Mouse (Mus musculus): Measurements from ENCODE around the gene Ranbp3l. TPM values are rescaled to one million over a fixed set of nuclear protein-coding genes. Genes with fewer than 3 reads are reported as not detected.

Ranbp3l gene
- total and polyA plus RNA-seq, 3 experiments = 0.04 TPM; not detected in 2

DNA sequence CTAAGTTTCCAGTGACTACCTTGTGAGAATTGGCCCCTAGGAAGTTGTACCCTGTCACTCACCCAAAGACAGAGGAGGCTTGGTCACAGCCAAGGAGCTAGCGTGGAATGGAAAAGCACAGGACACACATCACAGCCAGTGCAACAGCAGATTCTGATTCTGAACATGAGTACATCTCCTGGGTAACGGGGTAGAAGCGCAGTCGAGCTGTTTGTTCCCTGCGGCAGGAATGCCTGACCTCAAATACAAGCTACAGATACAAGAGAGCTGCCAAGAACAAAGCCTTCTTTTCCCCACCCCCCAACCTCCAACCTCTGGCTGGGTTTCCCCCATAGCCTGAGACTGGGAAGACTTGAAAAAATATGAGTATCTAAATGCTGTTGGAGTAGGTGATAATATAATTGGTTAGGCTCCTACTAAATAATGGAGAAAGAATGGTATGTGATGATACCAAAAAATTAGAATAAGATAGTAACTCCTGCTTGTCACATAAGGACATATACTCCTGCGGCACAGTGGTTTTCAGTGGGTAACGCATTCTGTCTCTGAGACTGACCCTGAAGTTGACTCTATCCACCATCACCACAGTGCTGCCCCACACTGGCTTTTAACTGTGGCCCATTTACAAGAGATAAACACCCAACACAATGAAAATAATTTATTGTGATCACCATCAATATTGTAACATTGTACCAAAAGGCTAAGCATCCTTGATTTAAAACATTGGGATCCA, 93.6 kb downstream of the Ranbp3l start:
- Histone ChIP-seq H3K4me1 (ENCODE audit: control insufficient read depth, insufficient read depth, low read length) (no peaks in the 10 kb centered on the region), H3K27me3 (ENCODE audit: control insufficient read depth, insufficient read depth, low read length) (no peaks in the 10 kb centered on the region), H3K27ac (no peak overlapping the region), H3K36me3 (ENCODE audit: control insufficient read depth, insufficient read depth, low read length) (no peaks in the 10 kb centered on the region), H3K79me2 (replicated peaks; ENCODE audit: control insufficient read depth, insufficient read depth, low read length) (no peaks in the 10 kb centered on the region), H3K9ac (ENCODE audit: low read depth, low read length) (no peak overlapping the region), H3K4me3 (no peak overlapping the region)
- TF ChIP-seq CTCF (IDR thresholded peaks at IDR 0.05) = no peak
- TF ChIP-seq POLR2A (IDR thresholded peaks at IDR 0.05; ENCODE audit: insufficient read depth, low read depth, low read length) = no peak
- TF ChIP-seq EP300 (IDR thresholded peaks at IDR 0.05; ENCODE audit: insufficient read depth, low read depth, low read length) = no peak
- WGBS = 58% methylated on average over 7 of the region's 7 CpGs
- DNase-seq = no peak
- intact Hi-C loops (cut with DNase I) = no loop called here

DNA sequence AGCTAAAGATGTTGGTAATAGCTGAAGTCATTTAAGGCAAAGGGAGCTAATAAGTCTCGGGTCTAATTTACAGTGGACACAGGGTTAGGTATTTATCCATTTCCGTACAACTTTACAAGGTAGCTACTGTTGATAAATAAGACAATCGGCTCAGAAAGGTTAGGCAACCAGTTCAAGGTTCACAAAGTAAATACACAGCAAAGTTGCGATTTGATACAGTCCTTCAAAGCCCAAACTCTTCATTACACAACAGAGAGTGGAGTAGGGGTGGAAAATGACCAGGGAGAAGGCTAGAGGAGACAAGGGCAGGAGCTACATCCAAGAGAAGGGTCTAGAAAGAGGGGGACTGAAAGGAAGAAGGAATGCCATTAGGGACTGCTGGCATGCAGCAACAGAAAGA, 101.1 kb downstream of the Ranbp3l start:
- WGBS = 84% methylated on average over 4 of the region's 4 CpGs
- no peak for DNase-seq
- intact Hi-C loops (cut with DNase I) = no loop called here
- H3K36me3 ChIP-seq (ENCODE audit: control insufficient read depth, insufficient read depth, low read length) = peaks cover 3% of the 10 kb centered on the region
- H3K27ac ChIP-seq = no peak overlapping the region
- H3K27me3 ChIP-seq (ENCODE audit: control insufficient read depth, insufficient read depth, low read length) = no peaks in the 10 kb centered on the region
- H3K4me1 ChIP-seq (ENCODE audit: control insufficient read depth, insufficient read depth, low read length) = no peaks in the 10 kb centered on the region; the same call in 1 of the 2 replicates
- no peaks in the 10 kb centered on the region for H3K79me2 ChIP-seq (replicated peaks; ENCODE audit: control insufficient read depth, insufficient read depth, low read length)
- TF ChIP-seq CTCF (IDR thresholded peaks at IDR 0.05) (no peak), EP300 (IDR thresholded peaks at IDR 0.05; ENCODE audit: insufficient read depth, low read depth, low read length) (no peak), POLR2A (IDR thresholded peaks at IDR 0.05; ENCODE audit: insufficient read depth, low read depth, low read length) (no peak)
- H3K9ac ChIP-seq (ENCODE audit: low read depth, low read length) = no peak overlapping the region
- H3K4me3 ChIP-seq = no peak overlapping the region

DNA sequence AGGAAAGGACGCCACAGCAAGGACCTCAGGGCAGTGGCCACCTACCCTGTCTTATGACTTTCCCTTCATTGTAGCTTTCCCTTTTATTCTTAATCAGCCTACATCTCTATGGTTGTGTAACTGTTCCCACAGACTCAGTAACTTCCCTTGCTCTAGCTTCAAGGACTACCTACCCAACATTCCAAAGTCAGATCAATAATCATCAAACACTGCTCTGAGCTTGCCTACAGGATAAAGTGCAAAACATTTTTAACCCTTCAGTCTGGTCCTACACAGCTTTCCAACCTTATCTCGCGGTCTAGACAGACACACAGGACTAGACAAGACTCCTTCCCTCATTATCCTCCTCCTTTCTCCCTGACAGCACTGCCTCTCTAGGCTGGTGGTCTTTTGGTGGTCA, 102.6 kb downstream of the Ranbp3l start:
- H3K27me3 ChIP-seq (ENCODE audit: control insufficient read depth, insufficient read depth, low read length) = no peaks in the 10 kb centered on the region

DNA sequence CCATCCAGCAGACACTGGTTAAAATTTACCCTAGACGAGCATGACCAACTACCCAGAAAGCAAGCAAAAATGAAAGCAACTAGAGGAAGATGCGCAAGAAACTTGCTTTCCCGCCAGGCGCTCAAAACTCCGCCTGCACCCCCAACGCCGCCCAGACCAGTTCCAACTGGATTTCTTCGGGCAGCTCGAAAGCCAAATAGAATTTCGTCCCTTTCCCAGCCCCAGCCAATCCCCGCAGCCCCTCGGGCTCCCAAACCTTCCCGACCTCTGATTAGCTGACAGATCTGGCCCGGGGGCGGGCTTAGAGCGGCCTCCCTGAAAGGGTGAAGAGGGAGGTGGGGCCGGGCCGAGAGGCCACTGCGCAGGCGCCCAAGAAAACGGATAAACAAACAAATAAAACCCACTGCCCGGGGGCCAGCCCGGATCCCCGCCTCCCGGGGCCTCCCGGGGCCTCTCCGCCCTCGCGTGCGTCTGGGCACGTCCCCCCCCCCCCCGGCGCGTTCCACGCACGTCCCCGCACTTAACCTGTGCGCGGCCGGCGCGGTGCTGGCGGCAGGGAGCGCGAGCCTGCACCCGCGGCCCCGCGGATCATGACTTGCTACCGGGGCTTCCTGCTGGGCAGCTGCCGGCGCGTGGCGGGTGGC, 103.3 kb downstream of the Ranbp3l start, which contains the start of gene Nadk2:
Gene Nadk2 (plus strand): TSS at position 349 of the 644 bp plus-strand sequence.
- peaks cover 7% of the 10 kb centered on the region for H3K36me3 ChIP-seq (ENCODE audit: control insufficient read depth, insufficient read depth, low read length)
- peak within 1 kb of the TSS; percentile 80 for H3K27ac ChIP-seq
- H3K4me1 ChIP-seq (ENCODE audit: control insufficient read depth, insufficient read depth, low read length) = peaks cover 3% of the 10 kb centered on the region
- no peak for TF ChIP-seq EP300 (IDR thresholded peaks at IDR 0.05; ENCODE audit: insufficient read depth, low read depth, low read length)
- peak; percentile 55 for TF ChIP-seq POLR2A (IDR thresholded peaks at IDR 0.05; ENCODE audit: insufficient read depth, low read depth, low read length)
- 0 out of 2 replicates have a peak, but pooled peaks have one; percentile 6 for TF ChIP-seq CTCF (IDR thresholded peaks at IDR 0.05)
- peak within 1 kb of the TSS; percentile 95 for H3K9ac ChIP-seq (ENCODE audit: low read depth, low read length)
- DNase-seq = peak; percentile 97 to 99
- no peaks in the 10 kb centered on the region for H3K27me3 ChIP-seq (ENCODE audit: control insufficient read depth, insufficient read depth, low read length)
- H3K79me2 ChIP-seq (replicated peaks; ENCODE audit: control insufficient read depth, insufficient read depth, low read length) = no peaks in the 10 kb centered on the region
- intact Hi-C loops (cut with DNase I) = loop anchor here (2.0 kb wide), 1 partner anchor 68 kb away; no protein-coding TSS in a partner anchor
- H3K4me3 ChIP-seq = peak within 1 kb of the TSS; percentile 98
- WGBS = under 1% methylated on average over 47 of the region's 54 CpGs

More for the DNA sequence above, 102.6 kb downstream of the Ranbp3l start:
- peaks cover 3% of the 10 kb centered on the region for H3K4me1 ChIP-seq (ENCODE audit: control insufficient read depth, insufficient read depth, low read length)
- H3K79me2 ChIP-seq (replicated peaks; ENCODE audit: control insufficient read depth, insufficient read depth, low read length) = no peaks in the 10 kb centered on the region
- H3K4me3 ChIP-seq = peak overlapping the region; percentile 98
- H3K36me3 ChIP-seq (ENCODE audit: control insufficient read depth, insufficient read depth, low read length) = peaks cover 7% of the 10 kb centered on the region
- 2% methylated on average over 3 of the region's 3 CpGs for WGBS
- intact Hi-C loops (cut with DNase I) = loop anchor here (2.0 kb wide), 1 partner anchor 68 kb away; no protein-coding TSS in a partner anchor
- peak overlapping the region; percentile 45 for H3K27ac ChIP-seq
- TF ChIP-seq POLR2A (IDR thresholded peaks at IDR 0.05; ENCODE audit: insufficient read depth, low read depth, low read length) (no peak), EP300 (IDR thresholded peaks at IDR 0.05; ENCODE audit: insufficient read depth, low read depth, low read length) (no peak), CTCF (IDR thresholded peaks at IDR 0.05) (no peak)
- no peak for DNase-seq
- H3K9ac ChIP-seq (ENCODE audit: low read depth, low read length) = peak overlapping the region; percentile 41

DNA sequence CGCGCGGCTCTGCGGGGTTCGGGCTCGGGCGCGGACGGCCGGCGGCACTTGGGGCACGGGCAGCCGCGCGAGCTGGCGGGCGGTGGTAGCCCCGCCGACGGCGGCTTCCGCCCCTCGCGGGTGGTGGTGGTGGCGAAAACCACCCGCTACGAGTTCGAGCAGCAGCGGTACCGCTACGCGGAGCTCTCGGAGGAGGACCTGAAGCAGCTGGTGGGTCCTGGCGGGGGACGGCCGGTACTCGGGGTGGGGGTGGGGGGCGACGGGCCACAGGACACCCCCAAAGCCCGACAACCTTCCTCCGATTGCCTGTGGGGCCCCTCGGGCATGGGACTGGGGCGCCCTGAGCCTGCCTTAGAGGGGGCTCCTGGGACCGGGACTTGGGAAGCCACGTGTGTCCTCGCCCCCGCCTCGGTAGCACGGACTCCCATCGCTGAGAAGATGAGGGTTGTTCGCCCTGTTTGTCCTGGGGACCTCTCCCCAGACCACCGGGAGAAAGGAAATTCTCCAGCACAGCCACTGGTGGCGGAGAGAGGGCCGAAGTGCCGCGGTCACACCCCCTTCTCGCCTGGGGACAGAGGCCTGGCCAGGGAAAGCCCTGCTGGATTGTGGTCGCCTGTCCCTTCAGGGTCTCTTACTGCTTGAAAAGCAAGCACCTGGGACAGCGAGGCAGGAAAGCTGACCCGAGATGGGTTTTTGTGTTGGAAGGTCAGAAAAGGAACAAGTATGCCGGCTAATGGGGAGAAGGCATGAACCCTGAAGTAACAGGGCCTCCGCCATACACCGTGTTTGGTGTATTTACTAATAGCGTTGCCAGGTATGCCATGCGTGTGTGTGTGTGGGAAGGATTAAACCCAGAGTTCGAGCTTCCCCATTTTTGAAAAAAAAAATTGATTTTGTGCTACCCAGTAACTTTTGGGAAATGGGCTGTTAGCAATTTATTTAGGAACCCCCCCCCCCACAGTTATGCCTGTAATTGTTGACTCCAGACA, 104.1 kb downstream of the Ranbp3l start:
- intact Hi-C loops (cut with DNase I) = loop anchor here (2.0 kb wide), 1 partner anchor 67 kb away; no protein-coding TSS in a partner anchor
- DNase-seq = peak; percentile 59 to 70
- TF ChIP-seq POLR2A (IDR thresholded peaks at IDR 0.05; ENCODE audit: insufficient read depth, low read depth, low read length) (no peak), CTCF (IDR thresholded peaks at IDR 0.05) (0 out of 2 replicates have a peak, but pooled peaks have one; percentile 8)
- Histone ChIP-seq H3K4me3 (peak overlapping the region; percentile 98), H3K27me3 (ENCODE audit: control insufficient read depth, insufficient read depth, low read length) (no peaks in the 10 kb centered on the region), H3K4me1 (ENCODE audit: control insufficient read depth, insufficient read depth, low read length) (peaks cover 3% of the 10 kb centered on the region), H3K27ac (peak overlapping the region; percentile 80), H3K36me3 (ENCODE audit: control insufficient read depth, insufficient read depth, low read length) (peaks cover 7% of the 10 kb centered on the region), H3K79me2 (replicated peaks; ENCODE audit: control insufficient read depth, insufficient read depth, low read length) (peaks cover 5% of the 10 kb centered on the region), H3K9ac (ENCODE audit: low read depth, low read length) (peak overlapping the region; percentile 95)
- WGBS = 1% methylated on average over 64 of the region's 66 CpGs

All from heart, adult 2 months (tissue).